Mouse (Mus musculus): ENCODE measurements around the gene 1500015O10Rik.

The 1500015O10Rik gene

GRCm38 (mm10) chr1:43774126-43774525, 43.7 kb downstream of the 1500015O10Rik start:
- no peak for DNase-seq (ENCODE audit: low read depth, low spot score)

- DNase-seq (ENCODE audit: low read depth, low spot score), result no peak
These were observed 45.7 kb downstream of the 1500015O10Rik start for GRCm38 (mm10) chr1:43776106-43776505.

- no peak for DNase-seq (ENCODE audit: low read depth, low spot score)
These were observed 50.8 kb downstream of the 1500015O10Rik start for GRCm38 (mm10) chr1:43781195-43781594.

- DNase-seq (ENCODE audit: low read depth, low spot score), result no peak
These were observed 51.3 kb downstream of the 1500015O10Rik start for GRCm38 (mm10) chr1:43781672-43782071.

- no peak for DNase-seq (ENCODE audit: low read depth, low spot score)
These were observed 52.3 kb downstream of the 1500015O10Rik start for GRCm38 (mm10) chr1:43782680-43783079.

- DNase-seq (ENCODE audit: low read depth, low spot score), result no peak
These were observed 52.8 kb downstream of the 1500015O10Rik start for GRCm38 (mm10) chr1:43783186-43783585.

- DNase-seq (ENCODE audit: low read depth, low spot score), result no peak
These were observed 54.9 kb downstream of the 1500015O10Rik start for GRCm38 (mm10) chr1:43785316-43785715.

GRCm38 (mm10) chr1:43786711-43787110, 56.3 kb downstream of the 1500015O10Rik start:
- DNase-seq (ENCODE audit: low read depth, low spot score), result no peak

GRCm38 (mm10) chr1:43789765-43790164, 59.4 kb downstream of the 1500015O10Rik start:
- no peak for DNase-seq (ENCODE audit: low read depth, low spot score)

All from CD4-positive, CD25-positive, alpha-beta regulatory T cell, adult 2 months (primary cell).